Mouse (Mus musculus): Measurements from ENCODE around the gene Hist1h2ag. TPM values are rescaled to one million over a fixed set of nuclear protein-coding genes. Genes with fewer than 3 reads are reported as not detected.
A peak's percentile ranks its signal among the peaks of the same experiment; 100 is the strongest.

Hist1h2ag gene
- polyA plus RNA-seq, 1 experiment, result 35.7 TPM

DNA sequence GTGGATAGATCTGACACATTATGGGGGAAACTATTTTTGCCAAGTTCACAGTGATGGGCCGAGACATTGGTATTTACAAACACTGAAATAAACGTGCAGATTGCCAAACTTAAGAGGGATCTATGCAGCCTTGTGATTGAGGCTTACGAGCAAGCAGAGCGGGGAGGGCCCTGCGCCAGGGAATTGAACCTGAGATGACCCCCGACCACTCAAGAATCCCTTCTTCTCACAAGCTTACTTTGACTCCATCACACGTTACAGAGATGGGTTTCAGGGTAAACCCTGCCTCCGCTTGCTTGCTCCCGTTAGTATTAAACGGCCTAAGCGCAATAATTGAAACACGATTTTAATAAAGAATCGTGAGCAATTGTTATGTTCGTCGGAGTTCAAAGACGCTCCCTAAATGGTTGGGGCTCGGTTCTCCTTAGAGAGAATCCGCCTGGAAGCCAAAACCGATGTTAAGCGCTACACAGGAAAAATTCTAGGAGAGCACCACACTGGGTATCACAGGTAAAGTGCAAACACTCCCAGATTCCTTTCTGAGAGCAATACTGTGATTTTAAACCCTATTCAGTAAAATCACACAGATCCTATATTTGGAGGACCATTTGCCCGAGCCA lies 45.4 kb downstream of the Hist1h2ag start:
- no peaks in the 10 kb centered on the region for H3K36me3 ChIP-seq (replicated peaks; ENCODE audit: low read length)
- H3K4me1 ChIP-seq, result peaks cover 55% of the 10 kb centered on the region
- H3K9me3 ChIP-seq, result no peaks in the 10 kb centered on the region
- peaks cover 47% of the 10 kb centered on the region for H3K27me3 ChIP-seq (replicated peaks)
- peak overlapping the region; percentile 92 for H3K4me3 ChIP-seq (replicated peaks)
- TF ChIP-seq FLI1 (IDR thresholded peaks at IDR 0.05; ENCODE audit: low read length), result no peak
- no peak for TF ChIP-seq GATA1 (IDR thresholded peaks at IDR 0.05; ENCODE audit: borderline replicate concordance, low read length)

DNA sequence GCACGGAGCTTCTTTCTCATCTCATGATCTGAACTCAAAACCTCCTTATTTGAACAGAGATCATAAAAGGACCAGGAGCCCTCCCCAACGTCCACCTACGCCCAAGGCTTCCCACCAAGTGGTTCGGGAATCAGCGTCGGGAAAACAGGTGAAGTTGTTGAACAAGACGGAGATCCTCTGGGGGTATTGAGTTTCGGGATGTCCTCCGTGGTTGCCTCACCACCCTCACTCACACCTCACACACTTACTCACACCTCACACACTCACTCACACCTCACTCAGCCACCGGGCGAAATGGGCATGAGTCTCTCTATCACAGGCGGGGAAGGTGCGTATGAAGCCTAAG lies 45.9 kb downstream of the Hist1h2ag start:
- Histone ChIP-seq H3K9me3 (peaks cover under 1% of the 10 kb centered on the region), H3K36me3 (replicated peaks; ENCODE audit: low read length) (no peaks in the 10 kb centered on the region), H3K27me3 (replicated peaks) (peaks cover 48% of the 10 kb centered on the region), H3K4me3 (replicated peaks) (peak overlapping the region; percentile 92), H3K4me1 (peaks cover 50% of the 10 kb centered on the region)
- TF ChIP-seq FLI1 (IDR thresholded peaks at IDR 0.05; ENCODE audit: low read length) (no peak), GATA1 (IDR thresholded peaks at IDR 0.05; ENCODE audit: borderline replicate concordance, low read length) (no peak)

DNA sequence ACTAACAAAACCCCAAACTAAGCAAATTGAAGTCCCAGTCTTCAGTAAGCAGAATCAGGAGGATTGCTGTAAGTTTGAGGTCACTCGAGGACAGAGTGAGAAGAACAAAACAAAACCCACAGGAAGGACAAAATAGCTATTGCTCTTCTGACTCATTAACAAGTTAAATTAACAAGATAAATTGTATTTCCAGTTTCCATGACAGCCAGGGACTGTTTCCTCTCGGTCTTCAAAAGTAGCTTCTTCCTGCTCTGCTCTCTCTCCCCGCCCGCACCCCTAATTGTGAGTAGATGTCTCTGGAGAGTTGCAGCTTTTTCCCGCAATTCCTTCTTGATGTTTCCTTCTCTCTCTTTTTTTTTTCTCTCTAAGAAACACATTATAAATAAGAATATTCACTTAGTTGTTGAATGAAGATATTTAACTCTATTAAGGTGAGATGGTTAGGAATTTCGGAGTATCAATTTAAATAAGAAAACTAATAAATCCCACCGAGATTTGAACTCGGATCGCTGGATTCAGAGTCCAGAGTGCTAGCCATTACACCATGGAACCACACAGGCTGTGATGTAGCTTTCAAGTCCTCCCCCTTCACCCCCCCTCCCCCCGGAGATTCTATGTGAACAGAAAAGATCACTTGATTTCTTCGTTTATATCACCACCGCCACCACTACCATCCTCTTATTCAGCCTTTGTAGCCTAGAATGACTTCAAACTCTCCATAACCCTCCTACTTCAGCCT lies 46.5 kb downstream of the Hist1h2ag start:
- Histone ChIP-seq H3K27me3 (replicated peaks) (peaks cover 54% of the 10 kb centered on the region), H3K36me3 (replicated peaks; ENCODE audit: low read length) (no peaks in the 10 kb centered on the region), H3K9me3 (peaks cover 6% of the 10 kb centered on the region), H3K4me1 (peaks cover 45% of the 10 kb centered on the region), H3K4me3 (replicated peaks) (peak overlapping the region; percentile 92)
- TF ChIP-seq FLI1 (IDR thresholded peaks at IDR 0.05; ENCODE audit: low read length), result no peak

DNA sequence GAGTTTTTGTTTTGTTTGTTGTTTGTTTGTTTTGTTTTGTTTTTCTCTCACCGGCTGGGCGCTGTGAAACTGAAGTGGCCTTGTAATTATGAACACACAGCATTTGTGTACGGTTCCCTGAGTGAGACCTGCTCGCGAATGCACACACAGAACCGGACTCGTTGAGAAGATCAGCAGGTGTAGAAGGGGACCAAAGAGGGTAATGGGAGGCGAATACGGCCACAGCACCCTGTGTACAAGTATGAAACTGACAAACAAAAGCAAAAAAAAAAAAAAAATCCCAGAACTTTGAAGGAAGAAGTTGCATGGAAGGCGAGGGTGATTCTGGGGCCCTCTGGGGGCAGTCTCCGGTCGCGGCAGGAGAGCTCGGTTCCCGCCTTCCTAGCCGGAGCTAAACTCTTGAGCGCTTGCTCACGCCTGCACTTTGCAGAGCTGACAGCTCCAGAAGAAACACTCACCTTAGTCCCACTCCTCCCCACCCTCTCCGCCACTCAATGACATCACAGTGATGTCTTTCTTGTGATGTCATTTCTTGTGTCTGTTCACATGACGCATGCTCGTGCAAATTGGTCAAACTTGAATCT lies 47.3 kb downstream of the Hist1h2ag start:
- no peak for TF ChIP-seq GATA1 (IDR thresholded peaks at IDR 0.05; ENCODE audit: borderline replicate concordance, low read length)
- TF ChIP-seq FLI1 (IDR thresholded peaks at IDR 0.05; ENCODE audit: low read length), result no peak
- Histone ChIP-seq H3K9me3 (peaks cover 14% of the 10 kb centered on the region), H3K36me3 (replicated peaks; ENCODE audit: low read length) (no peaks in the 10 kb centered on the region), H3K4me3 (replicated peaks) (peak overlapping the region; percentile 92), H3K4me1 (peaks cover 37% of the 10 kb centered on the region), H3K27me3 (replicated peaks) (peaks cover 54% of the 10 kb centered on the region)

DNA sequence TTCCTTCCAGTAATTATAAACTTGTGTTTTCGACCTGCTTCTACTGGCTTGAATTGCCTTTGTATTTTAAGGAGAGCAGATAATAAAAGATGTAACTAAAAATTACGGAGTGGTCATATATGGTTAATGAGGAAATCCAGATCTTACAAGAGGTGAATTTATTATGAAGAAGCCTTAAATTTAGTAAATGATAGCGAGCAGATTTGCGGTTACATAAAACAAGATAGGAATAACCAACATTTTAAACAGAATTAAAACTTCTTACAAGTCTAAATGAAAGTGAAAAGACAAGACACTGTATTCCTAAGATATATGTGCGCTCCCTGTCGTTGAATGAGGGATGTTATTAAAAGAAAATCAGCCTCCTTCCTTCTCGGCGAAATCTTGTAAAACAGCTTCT lies 47.8 kb downstream of the Hist1h2ag start:
- peaks cover 34% of the 10 kb centered on the region for H3K4me1 ChIP-seq
- no peaks in the 10 kb centered on the region for H3K36me3 ChIP-seq (replicated peaks; ENCODE audit: low read length)
- no peak for TF ChIP-seq FLI1 (IDR thresholded peaks at IDR 0.05; ENCODE audit: low read length)
- no peak for TF ChIP-seq GATA1 (IDR thresholded peaks at IDR 0.05; ENCODE audit: borderline replicate concordance, low read length)
- peak overlapping the region; percentile 92 for H3K4me3 ChIP-seq (replicated peaks)
- peaks cover 14% of the 10 kb centered on the region for H3K9me3 ChIP-seq
- H3K27me3 ChIP-seq (replicated peaks), result peaks cover 56% of the 10 kb centered on the region

DNA sequence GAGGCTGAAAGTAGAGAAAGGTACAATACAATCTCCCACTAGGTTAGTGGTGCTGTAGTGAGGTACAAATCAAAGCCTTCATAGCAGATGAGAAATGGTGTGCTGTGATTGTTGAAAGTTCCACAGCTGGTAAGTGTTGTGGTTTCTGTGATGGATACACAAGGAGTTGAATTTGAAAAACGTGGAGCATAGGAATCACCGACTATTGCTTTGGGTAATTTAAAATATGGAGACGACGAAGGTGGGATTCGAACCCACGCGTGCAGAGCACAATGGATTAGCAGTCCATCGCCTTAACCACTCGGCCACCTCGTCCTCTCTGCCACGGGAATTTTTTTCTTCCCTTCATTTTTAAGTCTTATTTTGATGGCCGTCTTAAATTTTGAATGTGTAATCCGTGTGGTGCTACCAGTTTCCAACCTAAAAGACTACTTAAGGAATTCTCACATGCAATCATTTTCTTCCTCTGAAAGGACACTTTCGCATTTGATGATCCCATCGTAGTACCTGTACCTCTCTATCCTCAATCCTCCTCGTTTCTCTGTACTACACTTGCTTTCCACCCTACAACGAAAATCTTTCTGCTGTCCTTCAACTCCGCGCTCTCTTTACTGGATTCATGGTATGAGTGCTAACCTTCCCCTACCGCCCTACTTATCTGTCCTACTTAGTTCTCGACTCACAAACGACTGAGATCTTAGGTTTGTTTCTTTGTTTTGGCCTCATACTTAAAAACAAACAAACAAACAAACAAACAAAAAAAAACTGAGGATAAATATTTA lies 48.6 kb downstream of the Hist1h2ag start:
- Histone ChIP-seq H3K9me3 (peaks cover 14% of the 10 kb centered on the region), H3K36me3 (replicated peaks; ENCODE audit: low read length) (no peaks in the 10 kb centered on the region), H3K4me3 (replicated peaks) (peak overlapping the region; percentile 86), H3K4me1 (peaks cover 34% of the 10 kb centered on the region), H3K27me3 (replicated peaks) (peaks cover 55% of the 10 kb centered on the region)
- TF ChIP-seq FLI1 (IDR thresholded peaks at IDR 0.05; ENCODE audit: low read length) (no peak), GATA1 (IDR thresholded peaks at IDR 0.05; ENCODE audit: borderline replicate concordance, low read length) (no peak)

DNA sequence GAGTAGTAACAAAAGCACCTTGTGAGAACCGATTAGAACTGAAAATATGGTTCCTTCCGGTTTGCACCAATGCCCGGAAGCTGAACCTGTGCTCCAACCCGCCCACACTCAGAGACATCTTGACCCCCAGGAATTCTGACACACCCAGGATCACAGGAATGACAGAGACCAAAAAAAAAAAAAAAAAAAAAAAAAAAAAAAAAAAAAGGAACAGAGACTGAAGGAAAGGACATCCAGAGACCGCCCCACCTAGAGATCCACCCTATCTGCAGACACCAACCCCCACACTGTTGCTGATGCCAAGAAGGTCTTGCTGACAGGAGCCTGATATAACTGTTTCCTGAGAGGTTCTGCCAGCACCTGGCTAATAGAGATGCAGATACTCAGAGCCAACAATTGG lies 50.2 kb downstream of the Hist1h2ag start:
- peaks cover 14% of the 10 kb centered on the region for H3K9me3 ChIP-seq
- H3K36me3 ChIP-seq (replicated peaks; ENCODE audit: low read length), result no peaks in the 10 kb centered on the region
- TF ChIP-seq GATA1 (IDR thresholded peaks at IDR 0.05; ENCODE audit: borderline replicate concordance, low read length), result no peak
- TF ChIP-seq FLI1 (IDR thresholded peaks at IDR 0.05; ENCODE audit: low read length), result peak; percentile 21; the same call in 1 of the 2 replicates
- peaks cover 32% of the 10 kb centered on the region for H3K4me1 ChIP-seq
- no peak overlapping the region for H3K4me3 ChIP-seq (replicated peaks)
- peaks cover 45% of the 10 kb centered on the region for H3K27me3 ChIP-seq (replicated peaks)

Other genes starting within 250 kb of the Hist1h2ag start
- 83.2 and 173 TPM in 2 replicates for gene Hist1h2bq, start 232.7 kb downstream of the Hist1h2ag start, polyA plus RNA-seq (2012; ENCODE audit: insufficient read depth, low replicate concordance)
- not detected in 2 replicates for gene Hist1h2ao, start 232.5 kb downstream of the Hist1h2ag start, polyA plus RNA-seq (2012; ENCODE audit: insufficient read depth, low replicate concordance)
- 91.9 TPM in 1 of 2 replicates, not detected in the other for gene Hist1h4m, start 231.2 kb downstream of the Hist1h2ag start, polyA plus RNA-seq (2012; ENCODE audit: insufficient read depth, low replicate concordance)
- 88.8 and 245 TPM in 2 replicates for gene Hist1h4n, start 210.7 kb downstream of the Hist1h2ag start, polyA plus RNA-seq (2012; ENCODE audit: insufficient read depth, low replicate concordance)
- gene Hist1h2ap, start 209.4 kb downstream of the Hist1h2ag start, polyA plus RNA-seq (2012; ENCODE audit: insufficient read depth, low replicate concordance), result 10,971 and 11,665 TPM in 2 replicates
- 74.1 and 174 TPM in 2 replicates for gene Hist1h2br, start 209.2 kb downstream of the Hist1h2ag start, polyA plus RNA-seq (2012; ENCODE audit: insufficient read depth, low replicate concordance)
- gene Zfp184, start 97.8 kb downstream of the Hist1h2ag start, polyA plus RNA-seq (2012; ENCODE audit: insufficient read depth, low replicate concordance), result not detected in 2 replicates
- not detected in 2 replicates for gene Pom121l2, start 61.8 kb downstream of the Hist1h2ag start, polyA plus RNA-seq (2012; ENCODE audit: insufficient read depth, low replicate concordance)
- gene Prss16, start 33.2 kb downstream of the Hist1h2ag start, polyA plus RNA-seq (2012; ENCODE audit: insufficient read depth, low replicate concordance), result 0.81 TPM in 1 of 2 replicates, not detected in the other
- 89.8 and 975 TPM in 2 replicates for gene Hist1h2ah, start 7.4 kb downstream of the Hist1h2ag start, polyA plus RNA-seq (2012; ENCODE audit: insufficient read depth, low replicate concordance)
- 7.0 TPM in 1 of 2 replicates, not detected in the other for gene Hist1h2bk, start 7.1 kb downstream of the Hist1h2ag start, polyA plus RNA-seq (2012; ENCODE audit: insufficient read depth, low replicate concordance)
- 304 and 570 TPM in 2 replicates for gene Hist1h4i, start 1.6 kb downstream of the Hist1h2ag start, polyA plus RNA-seq (2012; ENCODE audit: insufficient read depth, low replicate concordance)
- 27.3 and 32.8 TPM in 2 replicates for gene Hist1h2bj, start 270 bp upstream of the Hist1h2ag start, polyA plus RNA-seq (2012; ENCODE audit: insufficient read depth, low replicate concordance)
- not detected in 2 replicates for gene Vmn1r188, start 41.5 kb upstream of the Hist1h2ag start, polyA plus RNA-seq (2012; ENCODE audit: insufficient read depth, low replicate concordance)
- not detected in 2 replicates for gene Vmn1r189, start 62.9 kb upstream of the Hist1h2ag start, polyA plus RNA-seq (2012; ENCODE audit: insufficient read depth, low replicate concordance)
- gene Vmn1r191, start 141.0 kb upstream of the Hist1h2ag start, polyA plus RNA-seq (2012; ENCODE audit: insufficient read depth, low replicate concordance), result not detected in 2 replicates
- gene Vmn1r192, start 148.2 kb upstream of the Hist1h2ag start, polyA plus RNA-seq (2012; ENCODE audit: insufficient read depth, low replicate concordance), result not detected in 2 replicates
- 0.03 TPM in 1 of 2 replicates, not detected in the other for gene Vmn1r193, start 180.2 kb upstream of the Hist1h2ag start, polyA plus RNA-seq (2012; ENCODE audit: insufficient read depth, low replicate concordance)
- not detected in 2 replicates for gene Vmn1r194, start 201.3 kb upstream of the Hist1h2ag start, polyA plus RNA-seq (2012; ENCODE audit: insufficient read depth, low replicate concordance)
- gene Vmn1r195, start 227.6 kb upstream of the Hist1h2ag start, polyA plus RNA-seq (2012; ENCODE audit: insufficient read depth, low replicate concordance), result not detected in 2 replicates
- 0.42 TPM in 1 of 2 replicates, not detected in the other for gene Vmn1r196, start 247.0 kb upstream of the Hist1h2ag start, polyA plus RNA-seq (2012; ENCODE audit: insufficient read depth, low replicate concordance)

Measured in megakaryocyte, embryonic 14.5 days (primary cell).